Mouse (Mus musculus): ENCODE results near the gene Txnrd3. TPM values are rescaled to one million over a fixed set of nuclear protein-coding genes. Genes with fewer than 3 reads are reported as not detected.

The Txnrd3 gene
- polyA plus RNA-seq, 1 experiment from 2014 or later, result 10.0 TPM

Other genes with a start within 250 kb of the Txnrd3 start
- gene Chchd6, start 48.3 kb upstream of the Txnrd3 start, polyA plus RNA-seq (2014; fragmentation: Nextera tagmentation; extraction: Ambion mirVana), result 40.9 and 43.2 TPM in 2 replicates
- not detected in 2 replicates for gene Vmn1r40, start 63.6 kb downstream of the Txnrd3 start, polyA plus RNA-seq (2014; fragmentation: Nextera tagmentation; extraction: Ambion mirVana)
- gene Vmn1r41, start 96.8 kb downstream of the Txnrd3 start, polyA plus RNA-seq (2014; fragmentation: Nextera tagmentation; extraction: Ambion mirVana), result not detected in 2 replicates
- gene Vmn1r42, start 232.4 kb downstream of the Txnrd3 start, polyA plus RNA-seq (2014; fragmentation: Nextera tagmentation; extraction: Ambion mirVana), result not detected in 2 replicates
- not detected in 2 replicates for gene Vmn1r43, start 232.4 kb downstream of the Txnrd3 start, polyA plus RNA-seq (2014; fragmentation: Nextera tagmentation; extraction: Ambion mirVana)
- gene Vmn1r44, start 239.7 kb downstream of the Txnrd3 start, polyA plus RNA-seq (2014; fragmentation: Nextera tagmentation; extraction: Ambion mirVana), result not detected in 2 replicates

Measured in liver, embryonic 11.5 days (tissue).